Mouse (Mus musculus) c-Kit-positive CD71-negative TER-119-negative erythroid progenitor cells, embryonic 14.5 days (primary cell): ENCODE measurements around the gene Mybl2.

ENCODE experiments used
- DNase-seq: peaks from one replicate; pipeline ENCODE4 v3.0.0-alpha.2; 2013; ENCODE audit warnings: low read depth

Gene Mybl2

DNA sequence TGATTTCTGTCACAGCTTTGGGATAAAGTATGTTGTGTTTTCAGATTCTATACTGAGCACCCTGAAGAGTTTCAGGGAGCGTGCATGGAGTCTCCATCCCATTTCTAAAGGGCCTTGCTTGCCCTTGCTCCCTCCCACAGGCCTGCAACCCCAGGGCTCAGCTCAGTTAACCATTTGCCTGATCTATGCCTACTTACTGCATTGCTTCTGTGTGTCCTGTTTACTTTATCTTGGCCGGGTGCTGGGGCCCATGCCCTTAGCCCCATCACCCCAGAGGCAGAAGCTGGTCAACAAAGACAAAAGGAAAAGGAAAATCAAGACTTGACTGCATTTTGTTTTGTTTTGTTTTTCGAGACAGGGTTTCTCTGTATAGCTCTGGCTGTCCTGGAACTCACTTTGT is 17.1 kb downstream of the Mybl2 start:
- no peak for DNase-seq

- DNase-seq, result no peak
These were observed 18.7 kb downstream of the Mybl2 start for GRCm38 (mm10) chr2:163073023-163073757.

DNA sequence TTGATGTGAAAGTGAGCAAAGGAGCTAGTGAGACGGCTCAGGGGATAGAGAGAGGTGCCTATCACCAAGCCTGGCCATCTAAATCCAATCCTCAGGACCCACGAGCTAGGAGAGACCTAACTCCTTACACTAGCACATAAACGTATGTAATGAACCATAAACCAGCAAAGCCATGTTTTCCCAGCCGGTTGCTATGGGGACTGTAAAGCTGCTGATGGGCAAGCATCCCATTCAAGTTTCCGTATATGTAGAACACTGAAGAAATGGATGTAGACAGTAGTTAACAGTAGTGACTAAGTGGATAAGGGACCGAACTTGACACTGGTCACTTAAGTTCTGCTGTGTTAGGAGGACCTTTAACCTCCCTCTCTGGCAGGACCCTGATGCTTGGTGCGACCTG is 19.5 kb downstream of the Mybl2 start:
- no peak for DNase-seq

- DNase-seq, result no peak
These were observed 20.3 kb downstream of the Mybl2 start for GRCm38 (mm10) chr2:163074808-163075207.

- no peak for DNase-seq
These were observed 20.7 kb downstream of the Mybl2 start for GRCm38 (mm10) chr2:163075234-163075633.

DNA sequence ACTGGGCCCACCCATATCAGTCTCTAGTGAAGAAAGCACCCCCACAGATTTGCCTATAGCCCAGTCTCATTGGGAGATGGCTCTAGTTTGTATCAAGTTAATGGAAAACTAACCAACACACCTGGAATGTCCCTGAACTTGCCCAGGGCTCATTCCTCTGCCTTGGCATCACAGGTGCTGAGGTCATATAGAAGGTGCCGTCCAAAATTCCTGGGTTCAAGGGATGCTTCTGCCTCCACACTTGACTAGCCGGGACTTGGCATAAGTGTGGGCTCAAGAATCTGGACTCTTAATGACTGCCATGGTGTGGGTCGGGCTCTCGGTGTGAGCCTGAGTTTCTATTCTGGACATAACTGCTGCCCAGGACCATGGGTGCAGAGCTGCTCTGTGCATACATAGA is 24.6 kb downstream of the Mybl2 start:
- no peak for DNase-seq

- DNase-seq, result no peak
These were observed 28.1 kb downstream of the Mybl2 start for GRCm38 (mm10) chr2:163082591-163082990.

GRCm38 (mm10) chr2:163084519-163084918 is 30.0 kb downstream of the Mybl2 start:
- DNase-seq, result no peak

DNA sequence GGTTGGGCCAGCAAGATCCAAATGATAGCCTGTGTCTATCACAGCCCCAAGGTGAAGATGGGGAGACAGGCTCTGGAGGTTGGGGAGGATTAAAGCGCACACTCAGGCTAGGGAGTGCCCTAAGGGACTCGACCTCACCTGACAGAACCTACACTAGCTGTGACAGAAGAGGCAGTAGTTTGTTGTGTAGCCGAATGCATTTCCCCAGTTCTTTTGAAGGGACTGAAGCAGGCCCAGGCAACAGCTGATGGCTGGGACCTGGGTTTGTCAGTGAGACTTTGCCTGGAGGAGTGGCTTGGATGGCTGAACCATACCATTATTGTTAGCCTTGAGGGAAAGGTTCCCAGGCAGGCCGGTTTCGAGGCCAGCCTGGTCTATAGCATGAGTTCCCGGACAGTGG is 30.6 kb downstream of the Mybl2 start:
- no peak for DNase-seq

GRCm38 (mm10) chr2:163086561-163086960 is 32.1 kb downstream of the Mybl2 start:
- DNase-seq, result no peak

DNA sequence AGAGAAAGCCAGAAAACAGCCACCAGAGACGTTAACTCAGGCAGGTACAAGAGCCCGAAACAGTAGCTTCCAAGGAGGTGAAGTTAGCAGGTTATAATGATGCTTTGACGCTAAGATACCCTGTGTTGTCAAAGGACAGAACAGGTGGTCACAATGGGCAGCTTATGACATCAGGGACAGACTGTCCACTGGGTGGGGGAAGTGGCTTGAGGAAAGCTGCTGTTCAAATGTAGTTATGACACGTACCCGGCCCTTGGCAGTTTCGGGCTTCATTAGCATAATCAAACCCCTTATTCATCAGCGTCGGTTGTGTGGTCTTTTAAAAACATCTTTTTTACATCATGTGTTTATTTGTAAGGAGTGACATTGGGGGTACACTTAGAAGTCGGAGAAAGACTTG is 33.2 kb downstream of the Mybl2 start, which contains the start of gene Gtsf1l:
Gene Gtsf1l (minus strand): TSS at position 128 of the 400 bp plus-strand sequence.
- no peak for DNase-seq

DNA sequence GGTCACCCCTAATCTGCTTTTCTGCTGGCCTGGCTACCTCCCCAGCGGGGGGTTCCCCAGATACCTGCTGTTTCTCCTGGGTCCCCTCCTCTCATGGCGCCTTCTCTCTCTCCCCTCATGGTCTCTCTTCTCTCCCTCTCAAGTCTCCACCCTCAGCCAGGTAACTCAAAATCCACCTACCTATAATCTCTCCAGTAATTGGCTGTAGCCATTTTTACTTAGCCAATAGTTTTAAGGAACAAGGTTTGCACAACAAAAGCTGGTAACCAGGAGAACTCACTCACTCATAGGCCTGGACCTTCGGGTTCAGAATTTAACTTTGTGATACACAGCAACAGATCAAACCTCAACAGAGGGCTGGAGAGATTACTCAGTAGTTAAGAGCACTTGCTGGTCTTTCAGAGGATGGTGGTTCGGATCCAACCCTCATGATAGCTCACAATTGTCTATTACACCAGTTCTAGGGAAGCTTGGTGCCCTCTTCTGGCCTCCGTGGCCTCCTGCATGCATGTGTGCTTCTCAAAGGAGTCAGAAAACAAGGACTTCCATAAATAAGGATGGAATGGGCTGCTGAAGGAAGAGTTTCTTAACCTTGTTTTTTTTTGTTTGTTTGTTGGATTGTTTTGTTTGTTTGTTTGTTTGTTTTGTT is 35.1 kb downstream of the Mybl2 start:
- DNase-seq, result no peak

DNA sequence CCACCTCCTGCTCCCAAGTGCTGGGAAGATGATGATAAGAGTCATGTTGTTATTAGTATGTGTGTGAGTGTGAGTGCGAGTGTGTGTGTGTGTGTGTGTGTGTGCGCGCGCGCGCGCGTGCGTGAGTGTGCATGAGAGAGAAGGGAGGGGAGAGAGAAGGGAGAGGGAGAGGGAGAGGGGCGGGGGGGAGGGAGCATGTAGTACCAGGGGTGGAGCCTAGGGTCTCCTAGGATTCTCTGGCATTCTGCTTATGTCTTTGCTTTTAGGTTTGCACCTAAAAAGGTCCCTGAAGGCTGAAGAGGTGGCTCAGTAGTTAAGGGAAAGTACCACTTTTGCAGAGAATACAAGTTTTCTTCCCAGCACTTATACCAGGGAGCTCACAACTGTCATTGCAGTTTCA is 40.4 kb downstream of the Mybl2 start:
- no peak for DNase-seq

DNA sequence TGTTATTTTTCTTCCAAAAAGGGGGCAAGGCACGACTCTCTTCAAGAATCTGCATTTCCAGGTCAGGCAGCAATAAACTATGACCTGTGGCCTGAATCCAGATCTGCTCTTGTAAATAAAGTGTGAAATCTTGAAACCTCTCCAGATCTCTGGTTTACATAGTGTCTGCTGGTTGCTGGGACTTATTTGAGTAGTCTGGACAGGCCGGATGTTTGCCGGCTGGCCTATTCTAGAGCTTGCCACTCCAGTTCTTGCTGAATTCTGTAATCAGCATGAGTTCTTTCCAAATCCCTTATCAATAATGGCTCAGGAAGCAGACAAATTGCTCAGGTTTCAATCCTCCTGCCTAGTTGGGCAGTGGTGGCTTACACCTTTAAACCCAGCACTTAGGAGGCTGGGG is 41.3 kb downstream of the Mybl2 start:
- no peak for DNase-seq

- no peak for DNase-seq
These were observed 45.4 kb downstream of the Mybl2 start for GRCm38 (mm10) chr2:163099919-163100318.

GRCm38 (mm10) chr2:163100551-163100950 is 46.1 kb downstream of the Mybl2 start:
- DNase-seq, result no peak

DNA sequence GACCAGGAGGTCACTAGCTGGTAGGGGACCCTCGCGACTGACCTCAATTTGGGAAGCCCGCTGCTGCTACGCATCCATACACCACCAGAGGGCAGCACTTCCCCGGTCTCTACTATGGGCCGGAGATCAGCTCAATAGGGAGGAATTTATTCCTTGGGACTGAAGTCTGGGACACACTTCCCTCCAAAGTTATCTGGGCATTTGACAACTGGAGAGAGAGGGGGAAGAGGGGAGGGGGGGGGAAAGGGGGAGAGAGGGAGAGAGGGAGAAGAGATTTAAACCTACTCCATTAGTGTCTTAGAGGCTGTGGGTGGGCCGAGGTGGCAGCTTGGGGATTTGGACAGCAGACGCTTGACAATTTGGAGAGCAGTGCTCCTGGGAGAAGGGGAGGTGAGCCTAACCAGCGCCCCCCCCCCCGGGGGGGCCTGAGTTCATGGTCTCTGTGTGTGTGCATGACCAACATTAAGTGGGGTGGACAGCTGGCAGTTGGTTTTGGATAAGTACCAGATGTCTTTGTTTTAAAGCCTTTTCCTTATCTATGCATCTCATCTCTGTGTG is 47.2 kb downstream of the Mybl2 start:
- no peak for DNase-seq

GRCm38 (mm10) chr2:163102216-163102615 is 47.7 kb downstream of the Mybl2 start:
- DNase-seq, result no peak

GRCm38 (mm10) chr2:163102900-163103653 is 48.6 kb downstream of the Mybl2 start:
- DNase-seq, result no peak

GRCm38 (mm10) chr2:163104086-163104770 is 49.7 kb downstream of the Mybl2 start:
- no peak for DNase-seq

DNA sequence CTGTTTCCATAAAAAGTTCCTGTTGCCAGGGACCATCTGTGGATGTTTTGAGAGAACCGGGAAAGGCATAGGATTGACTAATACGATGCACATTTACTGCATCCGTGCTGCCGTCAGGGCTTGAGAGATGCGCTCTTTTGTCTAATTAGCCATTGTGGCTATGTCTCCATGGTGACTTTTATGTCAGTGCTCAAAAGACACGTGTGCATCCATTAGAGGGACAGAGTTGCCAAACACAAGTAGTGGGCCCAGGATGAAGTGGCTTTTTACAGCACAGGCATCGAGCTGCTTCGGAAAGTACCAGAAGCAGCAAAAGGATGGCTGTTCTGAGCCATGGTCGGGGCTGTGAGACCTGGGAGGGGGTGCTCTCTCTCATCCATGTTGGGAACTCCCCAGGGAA is 53.9 kb downstream of the Mybl2 start:
- DNase-seq, result no peak

DNA sequence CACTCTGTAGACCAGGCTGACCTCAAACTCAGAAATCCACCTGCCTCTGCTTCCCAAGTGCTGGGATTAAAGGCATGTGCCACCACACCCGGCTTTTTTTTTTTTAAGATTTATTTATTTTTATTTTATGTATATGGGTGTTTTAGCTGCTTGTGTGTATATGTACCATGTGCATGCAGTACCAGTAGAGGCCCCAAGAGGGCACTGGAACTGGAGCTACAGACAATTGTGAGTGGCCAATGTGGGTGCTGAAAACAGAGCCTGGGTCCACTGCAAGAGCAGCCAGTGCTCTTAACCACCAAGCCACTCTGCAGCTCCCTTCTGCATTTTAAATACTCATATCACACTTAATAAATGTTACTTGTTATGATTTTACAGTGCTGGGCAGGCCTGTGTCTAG is 56.2 kb downstream of the Mybl2 start:
- no peak for DNase-seq
